Mouse (Mus musculus) myocyte (in vitro differentiated cells): ENCODE results near the gene Clptm1.

ENCODE experiments used
- CEBPB ChIP-seq: IDR thresholded peaks from 2 replicates; pipeline ENCODE4 v1.6.1; 2011; ENCODE audit warnings: mild to moderate bottlenecking, moderate library complexity; ENCODE audit not compliant: poor library complexity, insufficient read depth, severe bottlenecking
- E2F4 ChIP-seq: IDR thresholded peaks from one replicate; pipeline ENCODE4 v1.6.1; 2011; ENCODE audit warnings: mild to moderate bottlenecking, control low read depth, moderate library complexity; ENCODE audit not compliant: insufficient read depth
- MAX ChIP-seq: IDR thresholded peaks from one replicate; pipeline ENCODE4 v1.6.1; 2011; ENCODE audit warnings: low read depth, mild to moderate bottlenecking, control low read depth
- MYOD1 ChIP-seq, 3 experiments: IDR thresholded peaks; one replicate each; pipeline ENCODE4 v1.6.1; 2011; ENCODE audit warnings: control low read depth in 2 of 3, low read depth in 2 of 3, mild to moderate bottlenecking in 2 of 3, moderate library complexity in 1 of 3; ENCODE audit not compliant: insufficient read length in 2 of 3, control insufficient read depth in 1 of 3
- MYOG ChIP-seq, 3 experiments: IDR thresholded peaks; one replicate each; pipeline ENCODE4 v1.6.1; 2011; ENCODE audit warnings: control low read depth in 2 of 3, low read depth in 2 of 3, mild to moderate bottlenecking in 2 of 3; ENCODE audit not compliant: insufficient read length in 2 of 3, control insufficient read depth in 1 of 3, insufficient read depth in 1 of 3
- POLR2A ChIP-seq: IDR thresholded peaks from one replicate; pipeline ENCODE4 v1.6.1; 2011; ENCODE audit warnings: low read depth, mild to moderate bottlenecking, control low read depth, moderate library complexity; ENCODE audit not compliant: insufficient read length
- POLR2AphosphoS2 ChIP-seq: IDR thresholded peaks from one replicate; pipeline ENCODE4 v1.6.1; 2011; ENCODE audit warnings: low read depth, control low read depth; ENCODE audit not compliant: insufficient read length
- REST ChIP-seq: IDR thresholded peaks from one replicate; pipeline ENCODE4 v1.6.1; 2011; ENCODE audit warnings: mild to moderate bottlenecking, control low read depth, moderate library complexity; ENCODE audit not compliant: insufficient read depth, insufficient read length
- SRF ChIP-seq: IDR thresholded peaks from one replicate; pipeline ENCODE4 v1.6.1; 2011; ENCODE audit warnings: low read depth; ENCODE audit not compliant: control insufficient read depth, insufficient read length
- TCF12 ChIP-seq: IDR thresholded peaks from one replicate; pipeline ENCODE4 v1.6.1; 2011; ENCODE audit warnings: mild to moderate bottlenecking, control low read depth; ENCODE audit not compliant: poor library complexity, insufficient read depth, severe bottlenecking
- TCF3 ChIP-seq: IDR thresholded peaks from one replicate; pipeline ENCODE4 v1.6.1; 2011; ENCODE audit warnings: low read depth, control low read depth; ENCODE audit not compliant: insufficient read length
- USF1 ChIP-seq: IDR thresholded peaks from one replicate; pipeline ENCODE4 v1.6.1; 2011; ENCODE audit warnings: low read depth, mild to moderate bottlenecking, control low read depth, moderate library complexity

- TF ChIP-seq E2F4 (no peak), SRF (no peak), POLR2AphosphoS2 (no peak), CEBPB (no peak), MYOD1 (IDR thresholded peaks at IDR 0.05; ENCODE audit: control insufficient read depth in 1 of 3, insufficient read length in 2 of 3, low read depth in 2 of 3) (no peak), POLR2A (no peak), USF1 (no peak), MAX (no peak), REST (no peak), TCF12 (no peak), TCF3 (no peak), MYOG (IDR thresholded peaks at IDR 0.05; ENCODE audit: control insufficient read depth in 1 of 3, insufficient read depth in 1 of 3, insufficient read length in 2 of 3, low read depth in 2 of 3) (no peak)
These were observed 4.3 kb upstream of the Clptm1 start for GRCm38 (mm10) chr7:19668947-19669721.
